Mouse (Mus musculus): ENCODE results near the gene Gm20388. TPM values are rescaled to one million over a fixed set of nuclear protein-coding genes. Genes with fewer than 3 reads are reported as not detected.

Gene Gm20388
- total and polyA plus RNA-seq, 2 experiments from 2014 or later: 51.3 TPM; not detected in 1

DNA sequence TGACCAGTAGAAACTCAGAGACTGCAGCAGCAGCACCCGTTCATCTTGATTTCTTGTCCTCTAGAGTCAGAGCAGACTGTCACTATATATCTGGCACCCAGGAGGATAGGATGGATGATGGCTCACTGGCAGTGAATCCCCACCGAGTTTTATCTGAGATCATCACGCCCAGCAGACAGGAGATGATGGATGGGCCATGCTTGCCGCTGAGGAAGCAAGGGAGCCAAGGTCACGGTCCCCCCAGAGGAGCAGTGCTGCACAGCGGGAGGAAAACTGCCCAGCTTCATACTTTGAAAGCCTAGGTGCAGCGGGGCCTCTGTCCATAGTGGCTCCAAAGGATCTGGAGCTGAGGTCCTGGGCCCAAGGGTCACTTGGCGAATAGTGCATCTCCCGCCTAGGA lies 2122.1 kb downstream of the Gm20388 start:
- H3K4me1 ChIP-seq (ENCODE audit: insufficient read depth): no peaks in the 10 kb centered on the region
- WGBS: 78% methylated on average over 9 of the region's 9 CpGs
- no peak overlapping the region for H3K4me2 ChIP-seq (ENCODE audit: low read depth)
- H3K27me3 ChIP-seq (ENCODE audit: insufficient read depth, low read length): no peaks in the 10 kb centered on the region
- no peak for TF ChIP-seq CTCF (IDR thresholded peaks at IDR 0.05; ENCODE audit: low read depth)
- H3K4me3 ChIP-seq (ENCODE audit: low read depth, low read length): no peak overlapping the region
- H3K27ac ChIP-seq (ENCODE audit: low read depth, low read length): no peak overlapping the region
- no peak overlapping the region for H3K9ac ChIP-seq
- DNase-seq: no peak
- no peak for ATAC-seq
- no peaks in the 10 kb centered on the region for H3K9me3 ChIP-seq (ENCODE audit: low read length)
- H3K36me3 ChIP-seq (ENCODE audit: insufficient read depth): no peaks in the 10 kb centered on the region

- Histone ChIP-seq H3K27me3 (ENCODE audit: insufficient read depth, low read length) (no peaks in the 10 kb centered on the region), H3K4me3 (ENCODE audit: low read depth, low read length) (no peak overlapping the region), H3K4me2 (ENCODE audit: low read depth) (no peak overlapping the region), H3K36me3 (ENCODE audit: insufficient read depth) (no peaks in the 10 kb centered on the region), H3K27ac (ENCODE audit: low read depth, low read length) (no peak overlapping the region), H3K9ac (no peak overlapping the region), H3K4me1 (ENCODE audit: insufficient read depth) (no peaks in the 10 kb centered on the region), H3K9me3 (ENCODE audit: low read length) (no peaks in the 10 kb centered on the region)
- ATAC-seq (no peak), DNase-seq (no peak)
- WGBS: 72% methylated on average over 7 of the region's 7 CpGs
- no peak for TF ChIP-seq CTCF (IDR thresholded peaks at IDR 0.05; ENCODE audit: low read depth)
These were observed 2124.9 kb downstream of the Gm20388 start for GRCm38 (mm10) chr8:122035543-122035942.

DNA sequence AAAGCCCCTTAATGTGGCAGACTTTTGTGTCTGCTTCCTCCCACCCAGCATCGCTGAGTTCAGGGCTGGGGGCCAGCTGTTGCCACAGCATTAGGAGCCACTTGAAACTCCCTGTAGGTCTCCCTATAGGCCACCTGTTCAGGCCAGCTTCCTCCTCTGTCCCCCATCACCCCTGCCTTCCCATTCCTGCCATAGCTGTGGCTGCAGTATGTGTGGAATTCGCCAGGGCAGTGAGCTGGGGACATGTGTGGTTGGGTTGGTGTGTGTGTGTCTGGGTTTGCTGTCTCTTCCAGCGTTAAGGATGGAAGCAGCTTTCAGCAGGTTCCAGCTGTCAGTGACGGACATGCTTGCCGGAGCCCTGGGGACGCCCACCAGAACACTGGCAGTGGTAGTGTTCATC lies 2125.7 kb downstream of the Gm20388 start:
- H3K4me1 ChIP-seq (ENCODE audit: insufficient read depth): no peaks in the 10 kb centered on the region
- no peak overlapping the region for H3K9ac ChIP-seq
- no peak overlapping the region for H3K4me2 ChIP-seq (ENCODE audit: low read depth)
- 81% methylated on average over 6 of the region's 6 CpGs for WGBS
- H3K27me3 ChIP-seq (ENCODE audit: insufficient read depth, low read length): no peaks in the 10 kb centered on the region
- TF ChIP-seq CTCF (IDR thresholded peaks at IDR 0.05; ENCODE audit: low read depth): no peak
- no peaks in the 10 kb centered on the region for H3K36me3 ChIP-seq (ENCODE audit: insufficient read depth)
- H3K4me3 ChIP-seq (ENCODE audit: low read depth, low read length): no peak overlapping the region
- DNase-seq (no peak), ATAC-seq (no peak)
- no peak overlapping the region for H3K27ac ChIP-seq (ENCODE audit: low read depth, low read length)
- no peaks in the 10 kb centered on the region for H3K9me3 ChIP-seq (ENCODE audit: low read length)

GRCm38 (mm10) chr8:122037279-122037678 lies 2126.6 kb downstream of the Gm20388 start:
- no peak overlapping the region for H3K27ac ChIP-seq (ENCODE audit: low read depth, low read length)
- DNase-seq (no peak), ATAC-seq (no peak)
- H3K4me3 ChIP-seq (ENCODE audit: low read depth, low read length): no peak overlapping the region
- TF ChIP-seq CTCF (IDR thresholded peaks at IDR 0.05; ENCODE audit: low read depth): no peak
- H3K4me1 ChIP-seq (ENCODE audit: insufficient read depth): no peaks in the 10 kb centered on the region
- H3K27me3 ChIP-seq (ENCODE audit: insufficient read depth, low read length): no peaks in the 10 kb centered on the region
- H3K9ac ChIP-seq: no peak overlapping the region
- H3K4me2 ChIP-seq (ENCODE audit: low read depth): no peak overlapping the region
- no peaks in the 10 kb centered on the region for H3K9me3 ChIP-seq (ENCODE audit: low read length)
- no peaks in the 10 kb centered on the region for H3K36me3 ChIP-seq (ENCODE audit: insufficient read depth)
- 82% methylated on average over 7 of the region's 7 CpGs for WGBS

DNA sequence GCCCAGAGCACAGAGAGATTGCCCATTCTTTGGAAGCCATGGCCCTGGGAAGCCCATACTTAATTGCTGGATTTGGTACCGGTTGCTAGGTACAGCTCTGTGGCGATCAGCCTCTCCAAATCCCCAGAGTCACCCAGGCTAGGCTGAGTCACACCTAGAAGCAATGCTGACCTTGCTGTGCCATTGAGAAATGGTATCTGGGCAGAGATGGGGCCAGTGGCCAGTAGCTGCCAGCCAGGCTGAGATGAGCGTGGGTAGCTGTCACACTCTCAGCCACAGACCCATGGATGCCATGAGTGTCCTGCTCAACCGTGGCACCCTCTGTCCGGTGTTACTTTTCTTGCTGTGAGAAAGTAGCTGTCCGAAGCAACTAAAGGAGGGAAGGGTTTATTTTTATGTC lies 2127.4 kb downstream of the Gm20388 start:
- Histone ChIP-seq H3K4me2 (ENCODE audit: low read depth) (no peak overlapping the region), H3K27ac (ENCODE audit: low read depth, low read length) (no peak overlapping the region), H3K4me3 (ENCODE audit: low read depth, low read length) (no peak overlapping the region), H3K36me3 (ENCODE audit: insufficient read depth) (no peaks in the 10 kb centered on the region), H3K4me1 (ENCODE audit: insufficient read depth) (no peaks in the 10 kb centered on the region), H3K27me3 (ENCODE audit: insufficient read depth, low read length) (no peaks in the 10 kb centered on the region), H3K9ac (no peak overlapping the region), H3K9me3 (ENCODE audit: low read length) (no peaks in the 10 kb centered on the region)
- no peak for DNase-seq
- TF ChIP-seq CTCF (IDR thresholded peaks at IDR 0.05; ENCODE audit: low read depth): no peak
- ATAC-seq: no peak
- 88% methylated on average over 6 of the region's 6 CpGs for WGBS

DNA sequence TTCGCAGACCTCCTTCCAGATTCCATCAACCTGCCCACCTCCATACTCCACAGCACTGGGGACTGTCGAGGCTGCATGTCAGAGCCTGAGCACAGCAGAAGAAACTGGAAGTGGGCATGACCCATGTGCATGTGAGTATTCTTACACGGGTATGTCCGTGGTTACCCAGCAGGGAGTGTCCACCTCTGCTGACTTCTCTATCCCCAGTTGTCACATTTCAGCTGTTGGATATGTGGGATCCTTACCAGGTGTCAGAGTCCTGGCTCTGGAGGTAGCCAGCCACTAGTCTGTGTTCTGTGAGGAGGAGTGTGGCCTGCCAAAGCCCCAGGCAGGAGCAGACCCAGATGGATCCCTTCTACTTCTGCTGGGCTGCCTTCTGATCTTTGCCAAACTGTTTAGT lies 2128.8 kb downstream of the Gm20388 start:
- no peak overlapping the region for H3K27ac ChIP-seq (ENCODE audit: low read depth, low read length)
- no peaks in the 10 kb centered on the region for H3K27me3 ChIP-seq (ENCODE audit: insufficient read depth, low read length)
- ATAC-seq (no peak), DNase-seq (no peak)
- WGBS: 81% methylated on average over 4 of the region's 4 CpGs
- H3K9me3 ChIP-seq (ENCODE audit: low read length): no peaks in the 10 kb centered on the region
- no peaks in the 10 kb centered on the region for H3K36me3 ChIP-seq (ENCODE audit: insufficient read depth)
- no peak overlapping the region for H3K4me2 ChIP-seq (ENCODE audit: low read depth)
- TF ChIP-seq CTCF (IDR thresholded peaks at IDR 0.05; ENCODE audit: low read depth): no peak
- H3K4me3 ChIP-seq (ENCODE audit: low read depth, low read length): no peak overlapping the region
- no peaks in the 10 kb centered on the region for H3K4me1 ChIP-seq (ENCODE audit: insufficient read depth)
- H3K9ac ChIP-seq: no peak overlapping the region

- H3K4me2 ChIP-seq (ENCODE audit: low read depth): no peak overlapping the region
- no peaks in the 10 kb centered on the region for H3K27me3 ChIP-seq (ENCODE audit: insufficient read depth, low read length)
- no peak overlapping the region for H3K9ac ChIP-seq
- DNase-seq (no peak), ATAC-seq (no peak)
- no peak overlapping the region for H3K27ac ChIP-seq (ENCODE audit: low read depth, low read length)
- H3K4me1 ChIP-seq (ENCODE audit: insufficient read depth): no peaks in the 10 kb centered on the region
- TF ChIP-seq CTCF (IDR thresholded peaks at IDR 0.05; ENCODE audit: low read depth): peak; percentile 63
- 48% methylated on average over 15 of the region's 15 CpGs for WGBS
- H3K9me3 ChIP-seq (ENCODE audit: low read length): no peaks in the 10 kb centered on the region
- no peaks in the 10 kb centered on the region for H3K36me3 ChIP-seq (ENCODE audit: insufficient read depth)
- no peak overlapping the region for H3K4me3 ChIP-seq (ENCODE audit: low read depth, low read length)
These were observed 2136.7 kb downstream of the Gm20388 start for GRCm38 (mm10) chr8:122047206-122047870.

All from forebrain, postnatal 0 days (tissue).